Mouse (Mus musculus): Measurements from ENCODE around the gene Fyb.

Fyb gene

DNA sequence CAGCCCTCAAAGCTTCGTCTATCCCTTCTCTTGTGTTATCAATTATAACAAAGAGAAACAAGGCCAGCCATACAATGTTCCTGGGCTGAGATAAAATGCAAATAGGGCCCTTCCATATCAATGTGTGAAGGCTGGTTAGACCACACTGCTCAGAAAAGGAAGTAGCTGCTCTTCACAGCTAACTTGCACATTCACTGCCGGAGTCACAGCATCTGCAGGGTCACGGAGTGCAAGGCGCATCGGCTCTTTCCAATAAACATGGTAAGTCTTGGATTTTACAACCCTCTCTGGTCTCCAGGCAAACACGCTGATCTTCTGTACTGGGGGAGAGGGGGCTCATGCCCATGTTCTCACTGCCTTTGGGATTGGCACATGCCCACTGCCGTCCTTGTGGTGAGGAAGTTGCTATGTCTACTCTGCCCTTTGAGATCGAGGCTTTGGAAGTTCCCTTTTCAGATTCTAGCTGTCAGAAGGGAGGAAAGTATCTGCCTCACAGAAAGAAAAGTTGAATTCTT, at the start of gene Fyb:
Gene Fyb, plus strand, starts transcription at position 201 of the 515 bp plus-strand sequence.
- peak; percentile 33 for DNase-seq

GRCm38 (mm10) chr15:6483561-6483960, 39.1 kb upstream of the Fyb start:
- DNase-seq, result no peak

DNA sequence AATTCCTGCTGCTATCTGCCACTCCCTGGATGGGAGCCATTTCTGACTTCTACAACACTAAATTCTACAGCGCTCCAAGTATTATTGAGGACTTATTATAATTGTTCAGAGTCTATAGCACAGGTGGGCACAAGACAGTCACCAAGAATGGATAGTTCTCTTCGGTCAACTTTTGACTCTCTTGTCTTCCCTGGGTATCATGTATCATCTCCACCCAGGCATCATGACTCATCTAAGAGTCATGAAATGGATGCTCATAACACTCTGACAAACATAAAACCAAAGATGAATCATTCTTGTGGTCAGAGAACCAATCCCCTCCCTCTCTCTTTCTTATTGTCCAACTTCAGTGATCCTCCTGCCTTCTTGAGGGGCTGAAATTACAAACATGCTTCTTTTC, 30.3 kb upstream of the Fyb start:
- DNase-seq, result no peak

DNA sequence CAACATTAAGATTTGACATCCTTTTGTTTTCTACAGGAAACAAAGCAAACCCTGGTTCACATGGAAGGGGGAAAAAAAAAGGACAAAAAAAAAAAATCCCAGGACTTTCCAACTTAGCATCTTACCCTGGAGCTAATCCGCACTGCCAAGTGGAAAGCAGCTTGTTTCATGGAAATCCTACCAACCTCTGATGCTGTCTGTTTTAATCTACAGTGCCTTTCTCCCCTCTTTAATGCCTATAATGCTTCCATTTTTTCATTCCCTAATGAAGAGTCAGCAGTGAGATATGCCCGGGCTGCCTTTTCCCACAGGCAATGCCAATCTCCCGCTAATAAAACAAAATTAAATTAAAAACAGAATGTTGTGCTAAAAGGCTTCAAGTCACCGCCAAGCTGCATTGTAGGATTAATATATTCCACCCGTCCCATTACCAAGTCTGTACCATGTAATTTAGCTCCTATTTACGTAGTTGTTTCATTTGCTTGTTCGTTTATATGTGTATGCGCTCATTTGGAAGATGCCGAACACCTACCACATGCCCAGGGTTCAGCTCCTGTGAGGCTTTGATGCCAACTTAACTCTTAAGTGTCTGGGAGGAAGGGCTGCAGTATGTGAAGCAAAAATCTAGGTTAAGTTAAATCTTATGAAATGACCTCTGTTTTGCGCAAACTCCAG, 24.1 kb upstream of the Fyb start:
- DNase-seq, result no peak

DNA sequence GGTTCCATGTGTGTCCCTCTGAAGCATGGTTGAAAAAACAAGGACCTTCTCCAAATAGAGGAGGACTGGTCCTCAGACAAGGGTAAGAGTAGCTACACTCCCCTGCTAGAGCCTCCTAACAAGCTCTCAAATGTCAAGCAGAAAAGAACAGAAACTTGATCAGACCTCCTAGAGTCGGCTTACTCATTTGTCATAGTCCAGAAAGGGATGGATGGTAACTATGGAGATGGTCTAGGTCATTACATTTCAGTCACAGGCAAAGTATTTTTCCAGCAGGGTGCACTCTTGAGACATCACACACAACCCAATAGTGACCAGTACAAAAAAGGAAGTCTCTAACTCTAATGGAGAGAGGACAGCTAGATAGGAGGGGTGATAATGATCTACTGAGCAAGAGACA, 21.9 kb upstream of the Fyb start:
- no peak for DNase-seq

DNA sequence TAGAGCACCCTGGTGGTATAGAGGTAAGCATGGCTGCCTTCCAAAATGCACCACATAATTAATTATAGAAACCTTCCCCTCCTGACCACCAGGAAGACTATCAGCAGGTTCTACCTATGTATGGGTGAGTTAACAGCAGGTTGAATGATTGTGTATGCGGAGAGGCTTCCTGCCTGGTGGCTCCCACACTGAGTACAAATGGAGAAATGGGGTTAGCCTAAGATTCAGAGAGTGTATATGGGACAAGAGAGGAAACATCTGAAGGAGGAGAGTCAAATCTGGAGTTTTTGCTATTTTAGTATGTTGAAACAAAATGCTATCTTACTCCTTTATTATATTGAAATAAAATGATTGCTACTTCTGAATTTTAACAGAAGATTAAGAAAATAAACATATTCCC, 5.1 kb upstream of the Fyb start:
- no peak for DNase-seq

DNA sequence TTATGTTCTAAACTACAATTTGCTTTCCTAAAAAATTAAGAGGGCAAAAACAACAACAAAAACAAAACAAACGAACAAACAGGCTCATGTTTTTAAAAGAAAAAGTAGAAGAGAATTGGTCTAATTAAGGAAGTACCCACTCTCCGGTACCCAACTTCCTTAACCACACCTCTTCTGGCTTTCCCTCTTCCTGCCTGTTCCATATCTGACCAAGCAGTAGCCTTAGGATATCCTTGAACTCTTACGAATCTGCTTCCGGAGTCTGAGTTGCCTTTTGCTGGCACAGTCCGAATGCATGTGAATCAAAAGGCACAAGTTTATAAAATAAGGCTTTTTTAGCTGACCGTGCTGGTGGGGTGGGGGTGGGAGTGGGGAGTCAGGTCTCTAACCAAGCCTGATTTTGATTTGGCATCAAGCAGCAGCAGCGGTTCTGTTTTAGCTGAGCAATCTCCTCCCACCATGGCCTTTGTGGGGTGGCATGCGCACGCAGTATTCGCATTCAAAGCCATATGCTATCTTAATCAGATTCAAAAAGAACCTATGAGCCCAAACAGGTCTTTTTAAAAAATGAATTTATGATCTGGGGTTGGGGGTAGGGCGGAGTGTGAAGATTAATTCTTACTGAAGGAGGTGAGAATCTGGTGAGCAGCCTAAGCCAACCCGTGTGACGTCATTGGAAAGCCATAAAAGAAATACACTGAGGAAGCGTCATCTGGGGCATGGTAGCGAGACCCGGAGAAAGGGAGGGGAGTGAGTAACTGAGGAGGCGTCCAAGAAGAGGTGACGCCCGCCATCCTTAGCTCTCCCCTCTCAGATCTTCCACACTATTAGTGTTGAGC, 3.0 kb upstream of the Fyb start:
- no peak for DNase-seq

DNA sequence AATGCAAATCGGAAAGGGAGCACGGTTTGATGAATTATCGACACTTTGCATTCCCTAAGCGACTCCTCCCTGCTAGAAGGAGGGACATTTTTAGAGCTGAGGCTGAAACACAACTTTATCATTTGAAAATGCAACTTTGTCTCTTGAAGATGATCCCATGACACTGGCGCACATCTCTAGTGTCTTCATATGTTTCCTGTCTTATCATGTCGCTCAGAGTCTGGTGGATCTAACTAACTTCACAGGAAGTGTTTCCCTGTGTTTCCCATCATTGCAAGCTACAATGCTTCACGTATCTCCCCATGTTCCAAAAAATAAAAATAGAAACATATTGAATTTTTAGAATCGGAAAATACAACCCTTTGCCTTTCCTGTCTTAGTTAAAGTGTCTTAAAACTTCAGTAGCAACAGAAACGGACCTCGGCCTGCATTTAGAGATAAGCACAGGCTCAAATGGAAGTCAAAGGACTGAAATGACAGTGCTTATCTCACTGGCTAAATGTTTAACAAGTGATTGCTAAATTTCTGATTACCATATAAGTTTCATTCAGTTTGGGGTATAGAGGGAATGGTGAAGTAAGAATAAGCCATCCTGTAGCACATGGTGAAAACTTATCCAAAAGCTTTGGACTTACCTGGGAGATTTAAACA, 2.0 kb upstream of the Fyb start:
- peak; percentile 31 for DNase-seq

GRCm38 (mm10) chr15:6524801-6525200, 2.1 kb downstream of the Fyb start:
- DNase-seq, result no peak

- DNase-seq, result no peak
Observed at GRCm38 (mm10) chr15:6525386-6525785, 2.7 kb downstream of the Fyb start.

DNA sequence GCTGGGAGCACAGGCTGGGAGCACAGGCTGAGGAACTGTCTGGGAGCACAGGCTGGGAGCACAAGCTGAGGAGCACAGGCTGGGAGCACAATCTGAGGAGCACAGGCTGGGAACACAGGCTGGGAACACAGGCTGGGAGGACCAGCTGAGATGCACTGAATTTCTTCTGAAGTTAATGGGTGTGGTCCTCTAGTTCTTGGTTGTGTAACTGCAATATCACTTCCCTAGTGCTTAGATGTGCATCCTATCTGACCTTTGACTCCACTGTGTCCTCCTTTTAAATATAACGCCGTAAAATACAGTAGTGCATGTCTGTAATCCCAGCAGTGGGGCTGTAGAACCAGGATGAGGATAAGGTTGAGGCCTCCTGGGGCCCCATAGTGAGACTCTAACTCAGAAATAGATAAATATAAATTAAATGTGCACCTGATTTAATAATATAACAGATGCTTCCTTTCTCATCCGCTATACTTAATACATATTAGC, 11.2 kb downstream of the Fyb start:
- no peak for DNase-seq

GRCm38 (mm10) chr15:6534592-6534991, 11.9 kb downstream of the Fyb start:
- no peak for DNase-seq

DNA sequence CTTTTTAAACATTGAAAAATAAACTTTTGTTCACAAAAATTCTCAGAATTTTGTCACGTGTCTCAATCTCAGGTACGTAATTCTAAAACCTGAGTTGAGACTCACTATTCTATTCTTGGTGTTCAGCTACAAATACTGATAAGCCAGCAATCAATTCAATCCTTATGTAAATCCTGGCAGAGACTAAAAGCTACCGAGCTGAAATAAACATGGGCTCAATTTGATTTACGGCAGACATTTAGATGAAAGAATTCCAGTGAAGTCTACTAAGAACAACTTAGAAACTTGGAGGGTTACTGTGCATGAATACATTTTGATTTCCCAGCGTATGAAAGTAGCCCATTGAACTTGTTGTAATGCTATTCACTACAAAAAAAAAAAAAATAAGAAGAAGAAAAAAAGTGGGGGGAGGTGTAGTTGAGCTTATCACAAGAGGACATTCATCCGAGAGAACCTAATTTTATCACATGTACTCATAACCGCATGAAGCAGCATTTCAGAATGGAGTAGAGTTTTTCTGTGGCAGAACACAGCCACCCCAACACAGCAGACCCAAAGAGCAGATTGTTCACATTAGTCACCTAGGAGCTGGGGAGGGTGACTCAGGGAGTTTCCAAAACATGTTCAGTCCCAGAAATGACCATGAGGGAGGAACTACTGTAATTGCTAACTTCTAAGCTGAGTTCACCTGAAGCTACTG, 17.1 kb downstream of the Fyb start:
- no peak for DNase-seq

GRCm38 (mm10) chr15:6548911-6549310, 26.3 kb downstream of the Fyb start:
- no peak for DNase-seq

GRCm38 (mm10) chr15:6551875-6552274, 29.2 kb downstream of the Fyb start:
- DNase-seq, result no peak

GRCm38 (mm10) chr15:6554742-6555141, 32.1 kb downstream of the Fyb start:
- peak; percentile 50 for DNase-seq

DNA sequence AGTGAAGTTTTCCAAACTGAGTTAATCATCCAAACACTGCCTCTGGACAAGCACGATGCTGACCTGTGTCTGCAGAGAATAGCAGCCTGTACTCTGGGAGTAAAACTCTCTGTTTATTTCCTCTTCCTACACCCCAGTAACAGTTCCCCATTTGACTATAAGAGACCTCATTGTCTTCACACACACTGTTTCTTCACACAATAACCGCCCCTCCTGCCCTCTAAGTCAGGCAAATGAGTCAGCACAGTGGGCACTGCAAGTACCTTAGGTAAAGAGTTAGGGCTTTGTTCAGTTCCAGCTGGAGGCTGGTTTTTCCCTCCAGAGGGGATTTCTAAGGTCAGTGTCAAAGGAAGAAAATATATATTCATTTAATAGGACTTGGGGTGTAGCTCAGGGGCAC, 32.9 kb downstream of the Fyb start:
- no peak for DNase-seq

GRCm38 (mm10) chr15:6556272-6556671, 33.6 kb downstream of the Fyb start:
- no peak for DNase-seq

GRCm38 (mm10) chr15:6556911-6557310, 34.3 kb downstream of the Fyb start:
- no peak for DNase-seq

GRCm38 (mm10) chr15:6557552-6557951, 34.9 kb downstream of the Fyb start:
- DNase-seq, result no peak

GRCm38 (mm10) chr15:6559188-6559587, 36.5 kb downstream of the Fyb start:
- DNase-seq, result no peak

GRCm38 (mm10) chr15:6560696-6561095, 38.0 kb downstream of the Fyb start:
- no peak for DNase-seq

DNA sequence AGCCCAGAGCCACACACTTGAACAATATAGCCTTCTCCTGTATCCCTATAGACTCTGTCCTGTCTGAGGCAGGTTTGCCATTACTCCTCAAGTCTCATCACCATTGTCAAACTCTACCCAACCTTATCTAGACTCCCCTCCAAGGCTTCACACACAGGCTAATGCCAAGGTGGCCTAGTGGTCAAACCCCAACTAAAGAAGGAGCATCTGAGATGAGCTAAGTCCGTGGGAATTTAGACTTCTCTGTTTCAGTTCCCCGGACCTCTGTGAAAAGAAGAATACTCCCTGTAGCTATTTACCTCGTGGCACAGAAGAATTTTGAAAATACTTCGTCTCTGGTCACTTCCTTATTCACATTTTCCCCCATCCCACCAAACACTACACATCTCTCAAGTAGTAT, 39.5 kb downstream of the Fyb start:
- DNase-seq, result no peak
